Mouse (Mus musculus) C3H10T1/2 (cell line): ENCODE data around the gene Zfp143. TPM values are rescaled to one million over a fixed set of nuclear protein-coding genes. Genes with fewer than 3 reads are reported as not detected.

Source experiments
- polyA plus RNA-seq, 2 experiments: library from polyadenylated mRNA; unstranded; fragments of >200 nt; fragmentation: generic; extraction: Trizol; gene quantifications; one replicate each; pipeline ENCODE4 v1.2.1; 2012; ENCODE audit warnings: missing spikeins in 2 of 2

Zfp143 gene
- 1 to 10 TPM in 1 of 2 experiments, under 1 TPM in 1; 0.36 to 3.8 TPM for polyA plus RNA-seq

GRCm38 (mm10) chr7:110061199-110061751 is at the start of gene Zfp143:
Zfp143 (plus strand) TSS chr7:110061217.

DNA sequence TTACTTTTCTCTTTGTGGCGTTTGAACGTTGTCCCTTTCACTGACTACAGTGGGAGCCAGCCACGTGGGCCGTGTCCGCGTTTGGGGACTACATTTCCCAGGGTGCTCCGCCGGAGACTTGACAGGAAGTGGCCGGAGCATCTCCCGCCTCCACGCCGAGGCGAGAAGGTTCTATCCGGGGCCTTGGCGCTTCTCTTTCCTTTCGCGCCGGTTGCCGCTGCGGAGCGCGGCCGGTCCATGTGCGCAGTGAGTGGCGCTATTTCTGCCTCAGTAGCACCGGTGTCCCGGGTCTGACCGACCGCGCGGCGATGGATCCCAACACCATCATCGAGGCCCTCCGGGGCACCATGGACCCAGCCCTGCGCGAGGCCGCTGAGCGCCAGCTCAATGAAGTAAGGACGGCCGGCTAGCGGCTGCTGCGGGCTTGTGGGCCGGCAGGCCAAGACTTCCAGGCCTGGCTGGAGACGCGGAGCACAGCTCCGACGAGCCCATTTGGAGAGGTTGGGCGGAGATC is 42.8 kb upstream of the Zfp143 start, which contains the start of gene Ipo7:
TSS of gene Ipo7 (plus strand) at position 158 of the 514 bp plus-strand sequence.

GRCm38 (mm10) chr7:110121516-110122288 is 60.7 kb downstream of the Zfp143 start, which contains the start of gene Wee1:
Wee1 (plus strand) TSS chr7:110122046.

Other genes starting within 250 kb of the Zfp143 start
- gene Scube2, start 195.5 kb upstream of the Zfp143 start, polyA plus RNA-seq: 1 to 10 TPM in 1 of 2 experiments, under 1 TPM in 1; 0.08 to 2.4 TPM
- 10 to 100 TPM; 13.9 to 64.1 TPM for gene Dennd5a, start 100.7 kb upstream of the Zfp143 start, polyA plus RNA-seq
- 10 to 100 TPM in 1 of 2 experiments, 1 to 10 TPM in 1; 2.7 to 18.9 TPM for gene Tmem41b, start 74.3 kb upstream of the Zfp143 start, polyA plus RNA-seq
- gene Ipo7, start 42.9 kb upstream of the Zfp143 start, polyA plus RNA-seq: 1 to 10 TPM; 1.8 to 6.2 TPM
- 1 to 10 TPM; 2.2 to 9.5 TPM for gene Wee1, start 60.8 kb downstream of the Zfp143 start, polyA plus RNA-seq
- gene Swap70, start 160.5 kb downstream of the Zfp143 start, polyA plus RNA-seq: 10 to 100 TPM in 1 of 2 experiments, 1 to 10 TPM in 1; 1.9 to 14.8 TPM